Mouse (Mus musculus) frontal cortex, postnatal 14 days (tissue): ENCODE measurements at regions not wholly inside any gene's neighbourhood (a gene's known extent, or its start where the extent isn't known, plus 50 kb on each side); places are given as distances from the start of the nearest gene placed in this dataset.

Experiments
- DNase-seq, 2 experiments: peaks; one replicate each; pipeline ENCODE4 v3.0.0; 2022; ENCODE audit warnings: low spot score in 2 of 2

- no peak for DNase-seq
Measured at GRCm38 (mm10) chr13:44553363-44553762, 175.9 kb upstream of the Jarid2 start.

GRCm38 (mm10) chr13:44554686-44555463 lies 174.4 kb upstream of the Jarid2 start:
- DNase-seq, result no peak

GRCm38 (mm10) chr13:44555979-44556378 lies 173.3 kb upstream of the Jarid2 start:
- no peak for DNase-seq

GRCm38 (mm10) chr13:44558051-44558450 lies 171.2 kb upstream of the Jarid2 start:
- DNase-seq, result no peak

GRCm38 (mm10) chr13:44558491-44559177 lies 170.6 kb upstream of the Jarid2 start:
- no peak for DNase-seq

GRCm38 (mm10) chr13:44559178-44559565 lies 170.1 kb upstream of the Jarid2 start:
- DNase-seq, result no peak

GRCm38 (mm10) chr13:44559706-44560105 lies 169.6 kb upstream of the Jarid2 start:
- no peak for DNase-seq

GRCm38 (mm10) chr13:44564705-44565104 lies 164.6 kb upstream of the Jarid2 start:
- no peak for DNase-seq

- DNase-seq, result no peak
Measured at GRCm38 (mm10) chr13:44567696-44568095, 161.6 kb upstream of the Jarid2 start.

GRCm38 (mm10) chr13:44569241-44569778 lies 160.0 kb upstream of the Jarid2 start:
- DNase-seq, result no peak

GRCm38 (mm10) chr13:44573463-44573862 lies 155.8 kb upstream of the Jarid2 start:
- no peak for DNase-seq

- no peak for DNase-seq
Measured at GRCm38 (mm10) chr13:44579215-44579614, 150.1 kb upstream of the Jarid2 start.

- DNase-seq, result no peak
Measured at GRCm38 (mm10) chr13:44580156-44580736, 149.0 kb upstream of the Jarid2 start.

- DNase-seq, result no peak
Measured at GRCm38 (mm10) chr13:44580767-44581166, 148.5 kb upstream of the Jarid2 start.

- no peak for DNase-seq
Measured at GRCm38 (mm10) chr13:44581947-44582766, 147.1 kb upstream of the Jarid2 start.

- DNase-seq, result no peak
Measured at GRCm38 (mm10) chr13:44582767-44583085, 146.5 kb upstream of the Jarid2 start.

- DNase-seq, result no peak
Measured at GRCm38 (mm10) chr13:44583614-44584013, 145.7 kb upstream of the Jarid2 start.

- DNase-seq, result no peak
Measured at GRCm38 (mm10) chr13:44584151-44584550, 145.1 kb upstream of the Jarid2 start.

GRCm38 (mm10) chr13:44584551-44584950 lies 144.7 kb upstream of the Jarid2 start:
- no peak for DNase-seq

- DNase-seq, result no peak
Measured at GRCm38 (mm10) chr13:44587846-44588245, 141.4 kb upstream of the Jarid2 start.

GRCm38 (mm10) chr13:44594645-44595044 lies 134.6 kb upstream of the Jarid2 start:
- no peak for DNase-seq

- no peak for DNase-seq
Measured at GRCm38 (mm10) chr13:44597666-44598065, 131.6 kb upstream of the Jarid2 start.
